Mouse (Mus musculus) midbrain, embryonic 12.5 days (tissue): ENCODE measurements around the gene Cyp2j12. TPM values are rescaled to one million over a fixed set of nuclear protein-coding genes. Genes with fewer than 3 reads are reported as not detected.

Experiments
- ATAC-seq: fragments of 200-750 bp; cut with Nextera tagmentation; 2 replicates; pipeline ENCODE4 v1.8.0; 2017; ENCODE audit warnings: low read depth, moderate TSS enrichment, moderate library complexity; ENCODE audit not compliant: low FRiP score
- H3K27ac ChIP-seq: fragments of 300-500 bp; sonication (generic); replicated peaks from 2 replicates; pipeline ENCODE4 v1.5.1; 2016; ENCODE audit warnings: mild to moderate bottlenecking
- H3K27me3 ChIP-seq: fragments of 300-500 bp; sonication (generic); 2 replicates; pipeline ENCODE4 v1.6.1; 2016; ENCODE audit warnings: mild to moderate bottlenecking
- H3K36me3 ChIP-seq: fragments of 300-500 bp; sonication (generic); 2 replicates; pipeline ENCODE4 v1.6.1; 2016
- H3K4me1 ChIP-seq: fragments of 300-500 bp; sonication (generic); 2 replicates; pipeline ENCODE4 v1.6.1; 2016
- H3K4me2 ChIP-seq: fragments of 300-500 bp; sonication (generic); replicated peaks from 2 replicates; pipeline ENCODE4 v1.6.1; 2016; ENCODE audit warnings: mild to moderate bottlenecking, moderate library complexity
- H3K4me3 ChIP-seq: fragments of 300-500 bp; sonication (generic); 2 replicates; pipeline ENCODE4 v1.5.1; 2016; ENCODE audit warnings: mild to moderate bottlenecking
- H3K9ac ChIP-seq: fragments of 300-500 bp; sonication (generic); replicated peaks from 2 replicates; pipeline ENCODE4 v1.6.1; 2016; ENCODE audit warnings: mild to moderate bottlenecking, moderate library complexity
- H3K9me3 ChIP-seq: fragments of 300-500 bp; sonication (generic); 2 replicates; pipeline ENCODE4 v1.6.1; 2016; ENCODE audit warnings: mild to moderate bottlenecking
- WGBS: fragments of 180-500 bp; shearing (Covaris S2); methylation state at CpG from one replicate; pipeline ENCODE4 v1.1.7; 2016; 5-methylcytosine and 5-hydroxymethylcytosine counted together
- polyA plus RNA-seq: library from polyadenylated mRNA; unstranded; fragments of >200 nt; fragmentation: Nextera tagmentation; extraction: Ambion mirVana; gene quantifications from 2 replicates; pipeline ENCODE4 v1.2.1, GENCODE M21; 2016

Cyp2j12 gene
- polyA plus RNA-seq, 1 experiment from 2014 or later, result not detected

DNA sequence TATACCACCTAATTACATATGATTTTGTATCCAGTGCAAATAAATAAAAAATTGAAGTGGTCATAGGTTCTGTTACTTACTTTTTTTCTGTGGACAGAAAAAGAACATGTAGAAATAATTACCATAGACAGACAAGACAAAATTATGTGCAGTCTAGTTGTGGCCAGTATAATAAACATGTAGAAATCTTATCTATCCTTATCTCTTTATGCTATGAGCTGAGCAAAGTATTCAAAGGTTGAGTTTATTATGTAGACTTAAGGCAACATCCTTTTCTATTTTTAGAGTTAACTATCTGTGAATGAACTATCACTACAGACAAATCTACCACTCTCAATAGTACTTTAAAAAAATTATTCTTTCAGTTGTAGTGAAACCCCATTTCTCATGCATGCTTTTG lies 62.6 kb downstream of the Cyp2j12 start:
- no peak overlapping the region for H3K4me2 ChIP-seq
- no peaks in the 10 kb centered on the region for H3K36me3 ChIP-seq
- no peaks in the 10 kb centered on the region for H3K9me3 ChIP-seq
- no peak overlapping the region for H3K4me3 ChIP-seq
- no peak overlapping the region for H3K9ac ChIP-seq
- H3K27me3 ChIP-seq, result no peaks in the 10 kb centered on the region
- peaks cover 9% of the 10 kb centered on the region for H3K4me1 ChIP-seq
- ATAC-seq, result no peak
- no peak overlapping the region for H3K27ac ChIP-seq

DNA sequence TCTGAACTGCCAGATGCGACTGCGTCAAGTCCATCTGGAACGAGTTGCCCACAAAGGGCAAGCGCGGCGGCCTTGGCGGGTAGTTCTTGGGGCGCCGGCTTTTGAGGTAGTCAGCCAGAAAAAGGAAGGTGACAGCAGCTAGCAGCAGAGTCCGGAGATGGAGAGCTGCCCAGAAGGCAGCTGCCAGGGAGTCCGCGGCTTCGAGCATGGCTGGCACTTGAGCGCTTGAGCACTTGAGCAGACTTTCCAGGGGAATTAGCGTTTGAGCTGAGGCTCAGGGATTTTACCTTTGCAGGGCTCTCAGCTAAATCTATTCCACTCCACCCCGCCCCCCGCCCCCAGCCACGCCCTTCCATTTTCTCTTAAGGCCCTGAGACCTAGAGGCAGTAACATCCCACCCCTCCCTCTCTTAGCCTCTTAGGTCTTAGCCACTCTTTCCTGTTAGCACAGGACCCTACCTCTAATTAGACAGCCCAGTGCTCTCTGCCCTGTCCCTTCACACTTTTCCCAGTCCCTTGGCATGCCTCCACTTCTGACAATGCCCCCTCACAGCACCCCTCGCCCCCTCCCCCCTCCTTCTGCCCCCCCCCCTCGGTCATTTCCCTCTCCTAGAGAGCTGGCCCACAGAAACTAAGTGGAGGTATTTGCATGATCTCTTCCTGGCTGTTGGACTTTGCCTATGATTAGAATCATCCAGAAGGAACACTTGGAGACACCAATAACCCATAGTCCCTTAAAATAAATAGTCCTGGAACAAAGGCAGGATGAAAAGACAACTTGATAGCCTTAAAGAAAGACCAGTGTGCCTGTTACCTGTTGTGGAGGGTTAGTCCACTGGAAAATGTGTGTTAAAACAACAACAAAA lies 63.5 kb downstream of the Cyp2j12 start, which contains the start of gene Cyp2j13:
Cyp2j13 (minus strand) TSS at position 286 of the 865 bp plus-strand sequence.
- Histone ChIP-seq H3K4me3 (peak within 1 kb of the TSS; percentile 21), H3K27me3 (no peaks in the 10 kb centered on the region), H3K9ac (no peak within 1 kb of the TSS), H3K36me3 (no peaks in the 10 kb centered on the region), H3K4me2 (peak within 1 kb of the TSS; percentile 49), H3K4me1 (peaks cover 9% of the 10 kb centered on the region), H3K27ac (no peak within 1 kb of the TSS), H3K9me3 (no peaks in the 10 kb centered on the region)
- WGBS, result 7% methylated on average over 19 of the region's 20 CpGs
- ATAC-seq, result peak; percentile 87

DNA sequence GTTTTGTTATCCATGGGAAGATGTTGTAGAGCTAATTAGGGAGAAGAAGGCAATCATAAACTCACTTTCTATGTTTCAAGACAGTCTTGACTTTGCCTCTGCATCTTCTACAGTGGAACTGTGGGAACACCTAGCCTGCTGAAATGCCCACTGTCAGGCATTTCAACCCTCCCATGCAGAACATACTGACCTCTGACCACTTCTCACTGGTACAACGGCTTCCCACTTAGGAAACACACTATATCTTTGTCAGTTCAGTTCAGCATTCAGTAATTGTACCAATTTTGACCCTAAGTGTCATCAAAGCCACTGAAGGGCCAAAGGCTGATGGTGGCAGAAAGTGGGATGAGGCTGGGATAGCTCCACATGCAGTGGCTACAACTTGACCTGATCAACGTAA lies 78.9 kb downstream of the Cyp2j12 start:
- Histone ChIP-seq H3K27ac (no peak overlapping the region), H3K36me3 (no peaks in the 10 kb centered on the region), H3K9me3 (no peaks in the 10 kb centered on the region), H3K4me1 (no peaks in the 10 kb centered on the region), H3K27me3 (no peaks in the 10 kb centered on the region), H3K9ac (no peak overlapping the region), H3K4me3 (no peak overlapping the region), H3K4me2 (no peak overlapping the region)
- 88% methylated on average over 2 of the region's 2 CpGs for WGBS
- no peak for ATAC-seq

DNA sequence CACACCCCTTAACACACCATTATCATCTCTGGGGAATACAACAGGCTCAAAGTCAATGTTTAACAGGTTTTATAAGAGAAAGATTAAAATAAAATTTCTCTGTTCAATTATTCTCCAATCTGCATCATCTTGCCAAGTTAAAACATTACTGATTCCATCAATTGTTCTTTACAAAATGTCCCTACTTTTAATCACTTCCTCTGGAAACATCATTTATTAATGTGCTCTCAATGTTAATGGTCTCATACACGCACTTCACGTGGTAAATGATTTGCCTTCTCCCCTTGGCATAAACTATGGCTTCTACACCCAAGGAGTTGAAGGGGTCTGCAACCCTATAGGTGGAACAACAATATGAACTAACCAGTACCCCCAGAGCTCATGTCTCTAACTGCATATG lies 80.8 kb downstream of the Cyp2j12 start:
- Histone ChIP-seq H3K4me1 (no peaks in the 10 kb centered on the region), H3K9ac (no peak overlapping the region), H3K36me3 (no peaks in the 10 kb centered on the region), H3K4me2 (no peak overlapping the region), H3K27ac (no peak overlapping the region), H3K27me3 (no peaks in the 10 kb centered on the region), H3K4me3 (no peak overlapping the region), H3K9me3 (no peaks in the 10 kb centered on the region)
- no peak for ATAC-seq
- 94% methylated on average over 2 of the region's 2 CpGs for WGBS

Other genes starting within 250 kb of the Cyp2j12 start
- gene Hook1, start 173.9 kb downstream of the Cyp2j12 start, polyA plus RNA-seq, result 38.6 and 45.3 TPM in 2 replicates
- gene Cyp2j13, start 63.6 kb downstream of the Cyp2j12 start, polyA plus RNA-seq, result not detected in 2 replicates
- not detected in 2 replicates for gene Cyp2j7, start 95.5 kb upstream of the Cyp2j12 start, polyA plus RNA-seq
- not detected in 2 replicates for gene Cyp2j11, start 207.5 kb upstream of the Cyp2j12 start, polyA plus RNA-seq